Mouse (Mus musculus): ENCODE data around the gene Mipep.

- TF ChIP-seq POLR2A (IDR thresholded peaks at IDR 0.05; ENCODE audit: low read depth, low read length) (no peak), CTCF (IDR thresholded peaks at IDR 0.05; ENCODE audit: extremely low read depth, insufficient read depth, insufficient read length, insufficient replicate concordance) (no peak)
These were observed 17.7 kb downstream of the Mipep start for GRCm38 (mm10) chr14:60802026-60802425.
